ENCODE assay signal across 9 mouse cellular contexts in genomic region chr10:20992665-20993064, GRCm38 (mm10).
DNase-seq lines count a peak whose midpoint lies in the region.
"Had no signal": no experiment of that assay in that cellular context is flagged by ENCODE, and none has a peak within 500 bp of the region (broad histone marks: within the 10 kb centered on the region; RNA-seq: fewer than 3 reads in every experiment).

No protein-coding gene starts in this region.

- H3K27me3 ChIP-seq in splenic B cell, adult 2 months (ENCODE audit: control insufficient read depth, insufficient read depth, low read length, poor library complexity, severe bottlenecking) = no peaks in the 10 kb centered on the region
- H3K27me3 ChIP-seq: limb, embryonic 12.5 days had no signal

- DNase-seq in cerebellum, adult 18-20 months = peak; percentile 40 to 43
- DNase-seq in cerebellum, adult 11 months = no peak
- peak; percentile 41 for DNase-seq in urinary bladder, postnatal 14 days (ENCODE audit: low spot score)
- no peak for DNase-seq in urinary bladder, postnatal 10 days (ENCODE audit: low spot score)
- DNase-seq in embryo, embryonic 9.5 days (ENCODE audit: extremely low spot score) = peak; percentile 33
- peak; percentile 56 for DNase-seq in kidney, adult 9 months
- DNase-seq in lung, postnatal 14 days = peak; percentile 41
- peak; percentile 79 for DNase-seq in splenic B cell, adult 2 months (ENCODE audit: low read depth, low spot score)

- H3K36me3 ChIP-seq in splenic B cell, adult 2 months (ENCODE audit: control insufficient read depth, insufficient read depth, low read length, poor library complexity, severe bottlenecking) = no peaks in the 10 kb centered on the region
- H3K36me3 ChIP-seq: limb, embryonic 12.5 days had no signal

Comparison
In these comparisons a context has a peak if more than half of its experiments do, and no peak if none do; other contexts are left out.
1. DNase-seq: peak in cerebellum, adult 18-20 months (2 of 2), urinary bladder, postnatal 14 days (single experiment), embryo, embryonic 9.5 days (single experiment), kidney, adult 9 months (single experiment), lung, postnatal 14 days (single experiment) and splenic B cell, adult 2 months (single experiment); none in cerebellum, adult 11 months (single experiment) and urinary bladder, postnatal 10 days (single experiment).